Mouse (Mus musculus) midbrain, embryonic 11.5 days (tissue): ENCODE measurements around the gene Ctnnbip1. TPM values are rescaled to one million over a fixed set of nuclear protein-coding genes. Genes with fewer than 3 reads are reported as not detected.

Experiments
- ATAC-seq: fragments of 200-750 bp; cut with Nextera tagmentation; 2 replicates; pipeline ENCODE4 v1.8.0; 2017; ENCODE audit warnings: moderate TSS enrichment, moderate library complexity; ENCODE audit not compliant: low FRiP score
- DNase-seq: peaks from one replicate; pipeline ENCODE4 v3.0.0; 2015; ENCODE audit warnings: low spot score; ENCODE audit errors: missing footprints
- H3K27ac ChIP-seq: fragments of 300-500 bp; sonication (generic); 2 replicates; pipeline ENCODE4 v1.5.1; 2014; ENCODE audit warnings: low read depth, low read length
- H3K27me3 ChIP-seq: fragments of 300-500 bp; sonication (generic); 2 replicates; pipeline ENCODE4 v1.6.1; 2014; ENCODE audit warnings: mild to moderate bottlenecking, low read length, moderate library complexity, mixed read lengths; ENCODE audit not compliant: control insufficient read depth, insufficient read depth
- H3K36me3 ChIP-seq: fragments of 300-500 bp; sonication (generic); 2 replicates; pipeline ENCODE4 v1.6.1; 2014; ENCODE audit warnings: mild to moderate bottlenecking, low read length, moderate library complexity, mixed read lengths; ENCODE audit not compliant: control insufficient read depth, insufficient read depth
- H3K4me1 ChIP-seq: fragments of 300-500 bp; sonication (generic); 2 replicates; pipeline ENCODE4 v1.6.1; 2014; ENCODE audit warnings: low read length; ENCODE audit not compliant: control insufficient read depth, insufficient read depth
- H3K4me2 ChIP-seq: fragments of 300-500 bp; sonication (generic); 2 replicates; pipeline ENCODE4 v1.6.1; 2014; ENCODE audit warnings: mild to moderate bottlenecking, moderate library complexity
- H3K4me3 ChIP-seq: fragments of 300-500 bp; sonication (generic); 2 replicates; pipeline ENCODE4 v1.5.1; 2014; ENCODE audit warnings: low read depth, low read length
- H3K9ac ChIP-seq: fragments of 300-500 bp; sonication (generic); 2 replicates; pipeline ENCODE4 v1.6.1; 2014; ENCODE audit warnings: low read length
- H3K9me3 ChIP-seq: fragments of 300-500 bp; sonication (generic); 2 replicates; pipeline ENCODE4 v1.6.1; 2016; ENCODE audit warnings: low read length; ENCODE audit not compliant: control insufficient read depth
- WGBS: fragments of 180-500 bp; shearing (Covaris S2); extraction: QIAGEN DNeasy Blood & Tissue Kit; methylation state at CpG from one replicate; pipeline ENCODE4 v1.1.7; 2014; 5-methylcytosine and 5-hydroxymethylcytosine counted together
- polyA plus RNA-seq: library from polyadenylated mRNA; unstranded; fragments of >200 nt; fragmentation: Nextera tagmentation; extraction: Ambion mirVana; gene quantifications from 2 replicates; pipeline ENCODE4 v1.2.1, GENCODE M21; 2014

The Ctnnbip1 gene
- polyA plus RNA-seq, 1 experiment from 2014 or later = 59.4 TPM

DNA sequence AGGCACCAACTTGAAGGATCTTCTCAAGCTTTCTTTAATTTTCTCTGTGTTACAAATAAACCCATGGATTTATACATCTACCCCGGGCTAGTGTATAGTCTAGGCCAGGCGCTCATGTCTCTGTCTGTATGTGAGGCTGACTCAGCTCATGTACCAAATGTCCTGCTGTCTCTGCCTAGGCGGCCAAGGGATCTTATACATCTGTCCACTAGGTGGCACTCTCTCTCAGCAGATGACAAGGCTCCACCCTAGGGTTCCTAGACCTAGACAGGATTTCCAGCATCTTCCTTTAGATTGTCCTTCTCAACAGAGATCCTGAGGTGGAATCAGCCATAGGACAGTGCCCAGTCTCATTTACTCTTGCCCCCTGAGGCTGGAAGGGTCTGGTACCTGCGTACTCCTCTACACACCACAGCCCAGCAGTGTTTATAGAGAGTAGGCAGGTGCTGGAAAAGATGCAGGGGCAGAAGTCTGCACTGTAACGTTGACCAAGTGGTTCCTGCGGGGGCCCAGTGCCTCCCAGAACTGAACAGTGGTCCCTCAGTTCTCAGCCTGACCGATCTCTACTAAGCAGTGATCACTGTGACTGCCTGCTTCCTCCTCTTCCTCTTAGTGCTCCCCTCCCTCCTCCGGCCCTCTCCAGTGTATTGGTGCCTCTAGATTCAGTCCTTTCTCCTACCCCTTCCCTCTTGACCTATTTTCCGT is 31.3 kb downstream of the Ctnnbip1 start:
- Histone ChIP-seq H3K36me3 (peaks cover 4% of the 10 kb centered on the region; the same call in 1 of the 2 replicates), H3K9ac (no peak overlapping the region)

DNA sequence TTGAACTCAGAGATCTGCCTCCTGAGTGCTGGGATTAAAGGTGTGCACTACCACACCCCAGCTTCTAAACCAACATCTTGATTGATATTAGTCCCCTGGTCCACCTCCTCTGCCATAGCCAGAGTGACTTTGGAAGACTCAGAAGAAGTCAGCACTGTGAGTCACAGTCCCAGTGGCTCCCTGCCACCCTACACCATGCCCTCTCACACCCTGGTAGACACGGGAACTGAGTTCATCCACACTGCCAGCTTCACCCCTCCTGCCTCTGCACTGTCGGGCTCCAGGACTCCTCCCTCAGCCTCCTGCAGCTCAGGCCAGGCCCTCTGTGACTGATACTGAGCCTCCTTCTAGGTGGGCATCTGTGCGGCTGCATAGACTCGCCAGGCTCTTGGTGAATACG is 32.8 kb downstream of the Ctnnbip1 start:
- Histone ChIP-seq H3K4me3 (no peak overlapping the region), H3K4me2 (no peak overlapping the region), H3K4me1 (no peaks in the 10 kb centered on the region), H3K9ac (no peak overlapping the region), H3K9me3 (no peaks in the 10 kb centered on the region), H3K36me3 (peaks cover under 1% of the 10 kb centered on the region; the same call in 1 of the 2 replicates), H3K27me3 (no peaks in the 10 kb centered on the region), H3K27ac (no peak overlapping the region)
- DNase-seq = no peak
- WGBS = 78% methylated on average over 5 of the region's 5 CpGs
- ATAC-seq = no peak

More for the DNA sequence above, 31.3 kb downstream of the Ctnnbip1 start:
- no peak overlapping the region for H3K4me2 ChIP-seq
- WGBS = 65% methylated on average over 9 of the region's 9 CpGs
- DNase-seq (peak; percentile 96), ATAC-seq (peak; percentile 84)
- no peak overlapping the region for H3K27ac ChIP-seq
- no peak overlapping the region for H3K4me3 ChIP-seq
- no peaks in the 10 kb centered on the region for H3K4me1 ChIP-seq
- H3K9me3 ChIP-seq = no peaks in the 10 kb centered on the region
- H3K27me3 ChIP-seq = no peaks in the 10 kb centered on the region

DNA sequence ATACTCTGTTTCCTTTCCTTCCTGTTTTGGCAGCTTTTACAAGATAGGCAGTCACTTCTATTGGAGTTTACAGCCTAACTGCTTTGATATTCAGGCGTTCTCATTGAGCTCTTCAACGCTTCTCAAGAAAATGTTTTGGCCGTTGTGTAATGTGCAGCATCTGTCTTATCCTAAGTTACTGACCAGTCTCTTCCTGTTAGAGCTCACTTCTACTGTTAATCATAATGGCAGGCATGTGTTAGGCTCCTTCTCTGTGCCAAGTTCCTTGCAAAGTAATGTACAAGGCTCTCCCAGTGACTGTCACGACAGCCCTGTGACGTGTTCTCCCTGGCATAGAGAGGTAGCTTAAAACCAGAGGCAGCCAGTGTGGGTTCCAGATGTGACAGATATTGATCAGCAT is 33.7 kb downstream of the Ctnnbip1 start:
- H3K4me2 ChIP-seq = no peak overlapping the region
- H3K9ac ChIP-seq = no peak overlapping the region
- no peak for DNase-seq
- H3K9me3 ChIP-seq = no peaks in the 10 kb centered on the region
- WGBS = 93% methylated on average over 5 of the region's 5 CpGs
- no peaks in the 10 kb centered on the region for H3K27me3 ChIP-seq
- H3K27ac ChIP-seq = no peak overlapping the region
- ATAC-seq = no peak
- H3K4me1 ChIP-seq = no peaks in the 10 kb centered on the region
- H3K4me3 ChIP-seq = no peak overlapping the region
- no peaks in the 10 kb centered on the region for H3K36me3 ChIP-seq

DNA sequence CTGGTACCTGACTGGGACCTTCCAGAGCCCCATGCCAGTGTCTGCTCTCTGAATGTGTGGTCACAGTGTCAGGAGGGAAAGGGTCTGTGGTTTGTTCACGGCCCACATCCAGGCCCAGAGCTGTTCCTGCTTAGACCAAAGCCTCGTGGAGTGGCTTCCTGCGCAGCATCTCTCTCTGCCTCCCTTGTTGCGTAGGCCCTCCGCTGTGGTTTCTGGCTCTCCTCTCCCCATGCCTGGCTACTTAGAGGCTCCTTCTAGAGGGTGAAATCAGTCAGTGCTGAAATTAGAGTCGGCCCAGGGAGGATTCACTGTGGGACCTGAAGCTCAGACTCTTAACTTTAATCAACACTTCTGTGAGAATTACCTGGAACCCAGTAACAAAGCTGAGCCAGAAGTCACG is 35.8 kb downstream of the Ctnnbip1 start:
- Histone ChIP-seq H3K9me3 (no peaks in the 10 kb centered on the region), H3K4me2 (no peak overlapping the region), H3K27me3 (no peaks in the 10 kb centered on the region), H3K4me3 (no peak overlapping the region), H3K9ac (no peak overlapping the region), H3K4me1 (no peaks in the 10 kb centered on the region), H3K27ac (no peak overlapping the region), H3K36me3 (peaks cover 4% of the 10 kb centered on the region; the same call in 1 of the 2 replicates)
- WGBS = 83% methylated on average over 7 of the region's 7 CpGs
- ATAC-seq (no peak), DNase-seq (no peak)

DNA sequence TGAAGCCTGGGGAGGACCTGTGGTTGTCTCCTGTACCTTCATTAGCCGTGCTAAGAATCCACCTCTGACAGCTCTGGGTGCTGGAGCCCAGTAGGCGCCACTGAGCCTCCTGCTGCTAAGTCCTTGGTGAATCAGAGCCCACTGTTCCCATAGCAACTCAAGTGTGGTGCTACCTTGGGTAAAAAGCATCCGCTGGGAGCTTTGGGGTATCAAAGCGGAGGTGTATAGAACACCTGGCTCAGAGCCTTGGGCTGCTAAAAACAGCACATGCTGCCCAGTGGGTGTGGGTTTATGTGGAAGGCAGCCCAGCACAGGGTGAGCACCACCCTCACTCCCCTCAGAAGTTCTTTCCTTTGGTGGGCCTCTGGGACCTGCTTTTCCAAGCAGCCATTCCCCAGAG is 38.1 kb downstream of the Ctnnbip1 start:
- Histone ChIP-seq H3K9ac (no peak overlapping the region), H3K9me3 (no peaks in the 10 kb centered on the region; the same call in 1 of the 2 replicates), H3K4me1 (no peaks in the 10 kb centered on the region), H3K27me3 (no peaks in the 10 kb centered on the region), H3K4me2 (no peak overlapping the region), H3K4me3 (no peak overlapping the region), H3K36me3 (peaks cover 4% of the 10 kb centered on the region; the same call in 1 of the 2 replicates), H3K27ac (no peak overlapping the region)
- 85% methylated on average over 4 of the region's 4 CpGs for WGBS
- ATAC-seq = no peak
- DNase-seq = no peak

DNA sequence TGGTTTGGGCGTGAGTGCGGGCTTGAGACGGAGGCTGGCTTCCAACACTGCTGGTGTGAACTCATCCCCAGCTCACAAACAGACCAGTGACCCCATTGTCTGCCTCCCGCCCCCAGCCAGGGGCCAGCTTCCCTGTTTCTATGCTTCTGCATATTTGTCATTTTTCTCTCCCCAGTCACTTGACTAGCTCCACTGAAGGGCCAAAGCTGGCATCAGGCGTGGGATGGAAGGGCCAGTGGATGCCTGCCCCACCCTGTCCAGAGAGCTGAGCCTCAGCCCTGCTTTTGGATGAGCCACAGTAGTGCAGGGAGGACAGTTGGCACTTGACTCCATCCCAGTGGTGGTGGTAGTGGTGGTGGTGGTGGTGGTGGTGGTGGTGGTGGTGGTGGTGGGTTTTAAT is 39.9 kb downstream of the Ctnnbip1 start:
- no peaks in the 10 kb centered on the region; the same call in 1 of the 2 replicates for H3K9me3 ChIP-seq
- no peak overlapping the region for H3K27ac ChIP-seq
- 91% methylated on average over 5 of the region's 5 CpGs for whole genome bisulfite sequencing
- H3K9ac ChIP-seq = no peak overlapping the region
- no peak overlapping the region for H3K4me2 ChIP-seq
- DNase-seq = no peak
- peaks cover 4% of the 10 kb centered on the region; the same call in 1 of the 2 replicates for H3K36me3 ChIP-seq
- H3K4me3 ChIP-seq = no peak overlapping the region
- no peak for ATAC-seq
- peaks cover 6% of the 10 kb centered on the region; the same call in 1 of the 2 replicates for H3K4me1 ChIP-seq
- H3K27me3 ChIP-seq = no peaks in the 10 kb centered on the region

DNA sequence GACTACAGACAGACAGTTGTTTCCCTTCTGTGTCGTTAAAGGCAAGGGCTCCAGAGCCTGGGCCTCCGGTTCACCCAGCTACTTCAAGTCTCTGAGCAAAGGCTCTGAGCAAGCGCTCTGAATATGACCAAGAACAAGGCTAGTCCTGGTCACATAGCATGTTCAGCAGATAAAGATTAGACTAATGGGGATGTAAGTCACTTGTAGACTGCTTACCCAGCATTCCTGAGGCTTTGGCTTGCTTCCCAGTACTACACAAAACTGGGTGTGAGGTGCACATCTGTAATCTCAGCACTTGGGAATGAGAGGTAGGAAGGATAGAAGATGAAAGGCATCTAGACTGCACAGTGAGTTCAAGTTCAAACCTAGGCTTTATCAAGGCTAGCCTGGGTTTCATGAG is 40.4 kb downstream of the Ctnnbip1 start:
- H3K4me3 ChIP-seq = no peak overlapping the region
- no peak overlapping the region for H3K4me2 ChIP-seq
- ATAC-seq (no peak), DNase-seq (no peak)
- peaks cover 4% of the 10 kb centered on the region; the same call in 1 of the 2 replicates for H3K36me3 ChIP-seq
- 98% methylated on average over 3 of the region's 3 CpGs for WGBS
- H3K9ac ChIP-seq = no peak overlapping the region
- H3K4me1 ChIP-seq = peaks cover 9% of the 10 kb centered on the region; the same call in 1 of the 2 replicates
- H3K9me3 ChIP-seq = no peaks in the 10 kb centered on the region; the same call in 1 of the 2 replicates
- no peak overlapping the region for H3K27ac ChIP-seq
- no peaks in the 10 kb centered on the region for H3K27me3 ChIP-seq

DNA sequence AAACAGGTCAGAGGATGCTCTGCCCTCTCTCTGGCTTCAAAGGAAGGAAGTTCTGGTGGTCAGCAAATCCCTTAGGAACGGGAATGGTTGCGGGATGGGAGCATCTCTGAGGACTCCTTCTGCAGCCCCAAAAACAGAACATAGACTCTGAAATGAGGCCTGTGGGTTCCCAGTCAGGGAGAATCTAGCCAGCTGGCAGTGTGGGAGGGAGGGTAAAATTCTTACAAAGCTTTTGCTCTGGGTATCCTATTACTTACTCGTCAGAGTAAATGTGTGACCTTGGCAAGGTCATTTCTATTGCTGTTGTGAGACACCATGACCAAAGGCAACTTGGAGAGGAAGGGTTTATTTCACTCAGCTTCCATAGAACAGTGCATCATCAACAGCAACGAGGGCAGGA is 43.4 kb downstream of the Ctnnbip1 start:
- Histone ChIP-seq H3K9me3 (no peaks in the 10 kb centered on the region; the same call in 1 of the 2 replicates), H3K4me2 (no peak overlapping the region), H3K9ac (no peak overlapping the region), H3K4me1 (peaks cover 9% of the 10 kb centered on the region; the same call in 1 of the 2 replicates), H3K36me3 (peaks cover 4% of the 10 kb centered on the region; the same call in 1 of the 2 replicates), H3K27me3 (no peaks in the 10 kb centered on the region), H3K4me3 (no peak overlapping the region), H3K27ac (no peak overlapping the region)
- DNase-seq = no peak
- no peak for ATAC-seq
- WGBS = 88% methylated on average over 4 of the region's 4 CpGs
